Mouse (Mus musculus): ENCODE data around the gene Atp6v1b1.
"Not testable (repeated sequence)": the region's sequence is repeated elsewhere in the genome, so short reads cannot be mapped to it uniquely, and the experiment has no call there.

Atp6v1b1 gene

GRCm38 (mm10) chr6:83775638-83776293, 33.0 kb downstream of the Atp6v1b1 start, which contains the start of gene Tex261:
Gene Tex261, minus strand, starts transcription at chr6:83775813.
- DNase-seq (ENCODE audit: low spot score in 2 of 2), result peak; percentile 84 to 86

- no peak for DNase-seq (ENCODE audit: low spot score in 2 of 2)
Observed at GRCm38 (mm10) chr6:83778306-83778705, 35.5 kb downstream of the Atp6v1b1 start.

GRCm38 (mm10) chr6:83779026-83779425, 36.2 kb downstream of the Atp6v1b1 start:
- DNase-seq (ENCODE audit: low spot score in 2 of 2), result peak in 1 of 2 experiments; percentile 39

- DNase-seq (ENCODE audit: low spot score in 2 of 2), result no peak
Observed at GRCm38 (mm10) chr6:83786426-83786825, 43.6 kb downstream of the Atp6v1b1 start.

- DNase-seq (ENCODE audit: low spot score in 2 of 2), result no peak
Observed at GRCm38 (mm10) chr6:83788554-83788953, 45.8 kb downstream of the Atp6v1b1 start.

- not testable (repeated sequence) for DNase-seq (ENCODE audit: low spot score in 2 of 2)
Observed at GRCm38 (mm10) chr6:83790533-83790932, 47.7 kb downstream of the Atp6v1b1 start.

GRCm38 (mm10) chr6:83791251-83791890, 48.6 kb downstream of the Atp6v1b1 start:
- no peak for DNase-seq (ENCODE audit: low spot score in 2 of 2)

- peak; percentile 84 to 91 for DNase-seq (ENCODE audit: low spot score in 2 of 2)
Observed at GRCm38 (mm10) chr6:83794760-83795296, 52.0 kb downstream of the Atp6v1b1 start, which contains the start of gene Nagk. Gene Nagk, plus strand, starts transcription at chr6:83794982.

- no peak for DNase-seq (ENCODE audit: low spot score in 2 of 2)
Observed at GRCm38 (mm10) chr6:83795492-83795900, 52.7 kb downstream of the Atp6v1b1 start.

GRCm38 (mm10) chr6:83796686-83797085, 53.9 kb downstream of the Atp6v1b1 start:
- DNase-seq (ENCODE audit: low spot score in 2 of 2), result no peak

GRCm38 (mm10) chr6:83802033-83802432, 59.2 kb downstream of the Atp6v1b1 start:
- no peak for DNase-seq (ENCODE audit: low spot score in 2 of 2)

GRCm38 (mm10) chr6:83802846-83803245, 60.1 kb downstream of the Atp6v1b1 start:
- no peak for DNase-seq (ENCODE audit: low spot score in 2 of 2)
